Mouse (Mus musculus): ENCODE results near the gene Stx8. TPM values are rescaled to one million over a fixed set of nuclear protein-coding genes. Genes with fewer than 3 reads are reported as not detected.

Stx8 gene
- polyA plus RNA-seq, 2 experiments from 2014 or later, result 51.2 to 57.7 TPM

DNA sequence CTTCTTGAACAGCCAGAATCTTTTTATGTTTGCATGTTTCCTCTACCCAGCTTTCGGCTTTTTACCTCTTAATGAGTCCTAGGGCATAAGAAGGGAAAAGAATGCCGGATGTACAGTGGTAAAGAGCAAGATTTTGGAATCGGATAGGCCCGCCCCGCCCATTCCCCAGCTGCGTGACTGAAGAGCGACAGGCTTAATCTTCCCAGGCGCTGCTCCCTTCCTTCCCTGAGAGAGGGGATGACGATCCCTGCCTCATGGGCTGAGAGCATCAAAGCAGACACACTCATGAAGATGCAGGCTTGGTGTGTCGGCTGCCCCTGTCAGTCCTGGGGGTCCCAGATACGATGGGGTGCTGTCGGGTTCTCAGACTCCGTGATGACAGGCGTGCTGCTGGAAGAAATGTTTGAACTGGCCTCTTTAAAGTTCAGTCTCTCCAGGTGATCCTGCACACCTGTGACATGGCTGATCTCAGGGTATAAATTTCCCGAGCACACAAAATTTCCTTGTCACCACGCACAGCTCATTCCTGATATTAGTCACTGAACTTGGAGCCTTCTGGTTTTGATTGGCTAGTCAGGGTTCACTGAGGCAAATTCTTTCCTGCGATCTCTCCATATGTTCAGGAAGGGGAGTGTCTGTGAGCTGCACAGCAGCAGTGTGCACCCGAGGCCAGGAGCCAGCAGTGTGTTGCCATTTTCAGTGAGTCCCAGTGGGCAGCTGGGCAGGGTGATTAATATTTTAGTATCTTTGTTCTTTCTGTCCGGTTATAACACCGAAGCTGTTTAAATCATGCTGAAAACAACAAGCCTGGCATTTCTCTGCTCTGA is 70.4 kb downstream of the Stx8 start:
- ATAC-seq, result no peak

DNA sequence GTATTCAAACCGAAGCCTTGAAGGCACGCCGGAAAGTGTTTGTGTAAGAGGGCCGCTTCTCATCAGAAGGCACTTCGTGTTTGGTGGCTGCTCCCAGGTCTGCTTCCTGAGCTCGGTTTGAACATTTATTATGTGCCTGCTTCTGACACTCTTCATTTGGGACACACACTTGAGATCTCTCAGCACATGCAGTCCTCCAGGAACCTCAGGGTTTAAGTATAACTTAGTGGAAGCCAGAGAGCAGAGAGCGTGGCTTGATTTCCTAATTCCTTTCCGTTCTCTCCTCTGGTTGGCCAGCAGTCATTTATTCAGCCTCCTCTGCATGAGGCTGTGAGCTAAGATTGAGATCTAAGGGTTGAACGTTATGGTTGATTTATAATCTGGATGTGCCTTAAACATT is 71.1 kb downstream of the Stx8 start:
- ATAC-seq, result no peak

DNA sequence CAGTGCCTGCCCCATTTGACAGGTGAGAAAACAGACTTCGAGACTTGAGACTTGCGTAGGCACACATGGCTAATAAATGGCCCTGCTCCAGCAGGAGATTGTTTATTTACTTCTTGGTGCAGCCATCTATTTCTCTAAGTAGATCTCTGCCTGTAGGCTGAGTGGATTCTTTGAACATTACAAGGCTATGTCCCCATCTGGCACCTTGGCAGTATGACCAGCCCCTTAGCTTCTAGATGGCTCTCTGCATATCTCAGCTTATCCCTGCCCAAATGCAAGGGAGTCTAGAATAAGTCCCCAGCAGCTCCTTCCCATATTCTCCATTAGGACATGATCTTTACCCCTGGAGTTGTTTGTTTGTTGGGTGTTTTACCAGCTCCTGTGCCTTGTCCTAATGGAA is 72.1 kb downstream of the Stx8 start:
- no peak for ATAC-seq

GRCm38 (mm10) chr11:68044181-68044580 is 78.2 kb downstream of the Stx8 start:
- ATAC-seq, result no peak

DNA sequence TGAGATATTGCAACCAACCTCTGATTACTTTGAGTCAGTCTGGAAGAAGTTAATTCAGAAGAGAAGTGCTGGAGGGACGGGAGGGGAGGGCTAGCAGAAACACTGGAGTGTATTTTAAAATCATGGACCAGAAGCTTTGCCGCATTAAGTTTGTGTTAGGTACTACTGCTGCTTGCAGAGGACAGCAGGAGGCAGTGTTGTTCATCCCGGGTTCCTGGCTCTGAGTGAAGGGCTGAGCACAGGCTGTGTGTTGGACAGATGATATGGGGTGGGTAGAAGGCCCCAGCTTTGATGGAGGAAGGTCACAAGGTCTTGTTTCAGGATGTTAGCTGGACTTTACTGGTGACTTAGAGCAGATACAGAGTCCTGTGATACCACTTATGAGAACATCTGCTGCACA is 80.9 kb downstream of the Stx8 start:
- ATAC-seq, result no peak

- no peak for ATAC-seq
Measured at GRCm38 (mm10) chr11:68049261-68050165, 83.5 kb downstream of the Stx8 start.

DNA sequence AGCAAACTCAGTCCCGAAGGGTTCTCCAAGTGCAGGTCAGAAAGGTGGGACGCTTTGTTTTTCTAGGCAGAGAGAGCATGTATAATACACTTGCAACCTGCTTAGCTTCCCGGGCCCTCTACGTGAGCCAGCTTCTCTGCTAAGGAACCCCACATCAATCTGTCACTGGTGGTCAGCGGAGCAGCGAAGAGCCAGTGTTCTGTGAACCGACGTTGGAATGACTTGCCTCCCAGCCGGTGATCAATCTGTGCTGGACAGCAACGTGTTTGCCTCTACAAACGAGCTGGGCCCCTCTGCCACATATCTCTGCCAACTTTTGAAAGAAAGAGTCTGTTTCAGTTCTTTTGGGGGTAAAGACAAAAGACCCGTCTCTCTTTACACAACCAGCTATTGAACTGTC is 84.7 kb downstream of the Stx8 start:
- ATAC-seq, result no peak

DNA sequence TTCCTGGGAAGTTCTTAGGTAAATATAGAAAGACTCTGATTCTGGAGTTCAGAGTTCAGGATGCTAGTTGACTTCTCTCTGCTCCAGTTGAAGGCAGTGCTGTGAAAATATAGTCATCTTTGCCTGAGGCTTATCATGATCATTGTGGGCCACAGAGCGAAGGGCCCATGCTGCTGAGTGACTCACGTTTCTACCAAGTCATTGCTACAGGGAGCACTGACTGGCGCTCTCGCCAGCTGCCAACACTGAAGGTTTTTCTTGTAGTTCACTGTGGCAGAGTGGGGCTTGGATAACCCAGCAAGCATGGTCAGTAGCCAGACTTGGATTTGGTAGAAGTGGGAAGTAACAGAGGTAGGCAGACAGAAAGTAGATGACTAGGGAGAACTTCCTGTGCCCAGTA is 85.3 kb downstream of the Stx8 start:
- ATAC-seq, result no peak

DNA sequence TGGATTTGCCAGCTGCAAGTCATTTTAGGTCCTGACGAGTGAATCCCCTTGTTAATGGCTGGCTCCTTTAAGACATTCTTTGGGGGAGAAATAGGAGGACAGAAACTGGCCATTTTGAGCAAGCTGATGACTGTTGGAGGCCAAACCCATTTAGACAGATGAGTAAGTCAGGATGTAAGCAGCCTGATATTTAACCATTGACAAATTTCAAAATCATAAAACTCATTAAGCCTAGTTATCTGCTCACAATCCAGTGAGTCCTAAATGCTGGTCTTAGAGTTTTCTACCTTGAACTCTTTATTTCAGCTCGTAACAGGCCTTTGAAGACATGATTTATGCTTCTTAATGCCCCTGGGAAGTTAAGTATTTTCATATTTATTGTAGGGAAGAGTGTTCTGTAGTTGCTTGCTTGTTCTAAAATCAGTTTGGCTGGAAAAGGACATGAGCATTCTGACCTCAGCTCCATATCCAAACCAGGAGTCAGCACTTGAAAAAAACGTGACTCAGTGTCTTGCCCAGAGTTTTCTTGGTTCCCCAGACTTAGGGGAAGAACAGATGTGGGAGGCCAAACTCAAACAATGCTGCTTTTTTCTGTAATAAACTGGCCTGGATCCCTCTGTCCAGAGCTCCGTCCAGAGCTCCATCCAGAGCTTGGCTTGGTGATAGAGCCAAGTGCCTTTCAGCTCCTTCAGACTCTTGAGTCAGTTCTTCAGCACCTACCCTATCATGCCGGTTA is 92.6 kb downstream of the Stx8 start:
- no peak for ATAC-seq

DNA sequence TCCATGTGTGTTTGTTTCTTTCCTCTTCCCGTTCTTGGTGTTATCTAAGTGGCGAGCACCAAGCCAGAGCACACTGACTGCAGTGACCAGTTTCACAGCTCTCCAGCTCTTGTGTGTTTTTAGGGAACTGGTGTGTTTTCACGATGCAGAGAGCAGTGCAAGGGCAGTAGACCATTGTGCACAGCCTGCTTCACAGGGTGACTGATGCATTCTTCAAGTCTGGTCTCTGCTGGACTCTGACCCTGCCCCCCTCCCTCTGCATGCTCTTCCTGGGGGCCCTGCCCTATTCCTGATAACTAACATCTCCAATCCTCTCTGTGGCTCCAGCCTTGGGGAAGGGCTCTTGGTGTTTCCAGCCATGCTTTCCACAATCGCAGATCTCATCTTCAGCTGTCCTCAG is 94.7 kb downstream of the Stx8 start:
- ATAC-seq, result no peak

DNA sequence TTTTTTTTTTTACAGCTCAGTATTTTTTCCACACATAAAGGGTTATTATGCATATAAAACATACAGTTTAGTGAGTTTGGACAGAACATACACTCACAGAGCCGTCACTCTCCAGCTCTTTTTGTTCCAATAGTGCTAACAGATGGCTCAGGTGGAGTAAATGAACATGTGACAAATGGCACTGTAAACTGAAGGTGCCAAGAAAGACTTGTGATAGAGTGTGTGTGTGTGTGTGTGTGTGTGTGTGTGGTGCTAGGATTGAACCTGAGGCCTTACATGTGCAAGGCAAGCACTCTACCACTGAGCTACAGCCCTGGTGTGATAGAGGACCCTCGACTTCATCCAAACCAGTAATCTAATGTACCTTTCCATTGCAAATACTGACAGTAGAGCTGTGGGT is 96.1 kb downstream of the Stx8 start:
- ATAC-seq, result no peak

- ATAC-seq, result no peak
Measured at GRCm38 (mm10) chr11:68067806-68068205, 101.8 kb downstream of the Stx8 start.

GRCm38 (mm10) chr11:68070086-68070485 is 104.1 kb downstream of the Stx8 start:
- ATAC-seq, result no peak

GRCm38 (mm10) chr11:68071836-68072235 is 105.8 kb downstream of the Stx8 start:
- no peak for ATAC-seq

GRCm38 (mm10) chr11:68072597-68073210 is 106.7 kb downstream of the Stx8 start:
- no peak for ATAC-seq

DNA sequence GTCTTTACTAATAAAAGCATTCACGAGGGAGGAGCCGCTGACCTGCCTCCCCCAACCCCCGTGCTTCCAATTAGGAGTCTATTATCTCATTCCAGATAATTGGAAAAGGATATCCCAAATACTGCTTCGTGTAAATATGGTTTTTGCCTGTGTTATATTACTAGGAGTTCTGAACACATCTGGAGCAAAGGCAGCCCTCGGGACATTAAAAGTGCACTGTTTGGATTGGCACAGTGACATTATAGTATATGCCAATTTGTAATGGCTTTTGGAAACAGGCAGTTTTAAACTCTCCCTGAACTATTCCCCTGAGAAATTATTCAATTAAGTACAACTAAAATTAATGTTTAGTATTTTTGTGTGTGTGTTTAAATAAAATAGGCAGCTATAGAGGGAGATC is 108.7 kb downstream of the Stx8 start:
- ATAC-seq, result no peak

- no peak for ATAC-seq
Measured at GRCm38 (mm10) chr11:68075331-68075730, 109.3 kb downstream of the Stx8 start.

GRCm38 (mm10) chr11:68079756-68080155 is 113.8 kb downstream of the Stx8 start:
- ATAC-seq, result no peak

GRCm38 (mm10) chr11:68080999-68081398 is 115.0 kb downstream of the Stx8 start:
- ATAC-seq, result no peak

- ATAC-seq, result no peak
Measured at GRCm38 (mm10) chr11:68082756-68083155, 116.8 kb downstream of the Stx8 start.

DNA sequence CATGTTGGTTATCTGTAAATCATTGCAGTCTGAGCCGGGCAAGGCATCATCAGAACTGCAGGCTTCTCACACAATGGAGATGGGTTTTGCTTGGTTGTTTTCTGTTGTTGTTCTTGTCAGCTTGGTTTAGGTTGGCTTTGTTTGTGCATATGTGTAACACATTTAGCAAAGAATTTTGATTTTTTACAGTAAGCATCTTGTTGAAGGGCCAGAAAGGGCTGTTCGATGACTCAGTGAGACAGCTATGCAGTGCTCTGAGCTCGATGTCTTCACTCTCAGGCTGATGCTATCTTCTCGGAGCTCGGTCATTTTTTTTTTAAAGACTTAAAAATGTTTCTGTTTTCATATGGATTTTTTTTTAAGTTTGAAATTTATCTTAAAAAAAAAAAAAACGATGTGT is 117.6 kb downstream of the Stx8 start:
- no peak for ATAC-seq

DNA sequence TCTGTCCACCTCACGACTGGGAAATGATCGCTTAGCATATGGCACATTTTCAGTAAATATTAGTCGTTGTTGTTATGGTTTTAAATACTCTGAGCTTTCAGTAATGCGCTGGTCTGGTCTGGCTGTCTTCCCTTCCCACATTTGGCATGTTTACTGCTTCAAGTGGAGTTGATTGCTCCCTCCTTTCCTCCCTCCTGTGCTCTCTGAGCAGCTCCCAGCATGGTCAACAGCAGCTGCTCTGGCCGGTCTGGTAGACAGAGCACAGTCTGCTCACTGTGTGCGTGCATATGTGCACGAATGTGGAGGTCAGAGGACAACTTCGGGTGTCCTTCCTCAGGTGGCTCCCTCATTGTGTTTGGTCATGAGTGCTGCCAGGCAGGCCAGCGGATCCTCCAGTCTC is 120.2 kb downstream of the Stx8 start:
- ATAC-seq, result no peak

DNA sequence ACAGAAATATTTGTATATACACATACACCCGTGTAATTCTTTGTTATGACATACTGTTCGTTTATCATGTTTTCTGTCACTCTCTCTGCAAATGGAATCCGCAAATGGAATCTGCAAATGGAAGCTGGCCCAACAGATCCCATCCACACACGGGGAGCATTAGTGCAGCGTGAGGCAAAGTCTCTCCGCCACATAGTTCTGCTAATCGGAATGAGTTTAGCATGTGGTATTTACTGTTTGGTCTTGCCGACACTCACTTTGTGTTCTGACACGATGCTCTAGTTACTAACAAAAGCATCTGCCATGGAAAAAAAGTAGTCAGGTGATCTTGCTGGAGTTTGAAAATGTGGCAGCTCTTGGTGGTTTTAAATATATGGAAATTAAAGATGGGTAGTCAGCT is 123.4 kb downstream of the Stx8 start:
- ATAC-seq, result no peak
